Mouse (Mus musculus): ENCODE results near the gene Prrx2. TPM values are rescaled to one million over a fixed set of nuclear protein-coding genes. Genes with fewer than 3 reads are reported as not detected.

Gene Prrx2
- polyA plus RNA-seq, 1 experiment from 2014 or later: 7.1 TPM

Other genes with a start within 250 kb of the Prrx2 start
- 2.3 TPM for gene Cstad, start 239.9 kb upstream of the Prrx2 start, polyA plus RNA-seq (2021)
- gene 1700001O22Rik, start 31.3 kb upstream of the Prrx2 start, polyA plus RNA-seq (2021): 9.9 TPM
- 52.7 TPM for gene Ntmt1, start 27.1 kb upstream of the Prrx2 start, polyA plus RNA-seq (2021)
- gene Asb6, start 4.6 kb upstream of the Prrx2 start, polyA plus RNA-seq (2021): 36.8 TPM
- 0.44 TPM for gene Ptges, start 94.9 kb downstream of the Prrx2 start, polyA plus RNA-seq (2021)
- 65.8 TPM for gene Tor1b, start 118.0 kb downstream of the Prrx2 start, polyA plus RNA-seq (2021)
- 53.1 TPM for gene Tor1a, start 133.0 kb downstream of the Prrx2 start, polyA plus RNA-seq (2021)
- 49.6 TPM for gene BC005624, start 147.2 kb downstream of the Prrx2 start, polyA plus RNA-seq (2021)
- 61.0 TPM for gene Usp20, start 147.3 kb downstream of the Prrx2 start, polyA plus RNA-seq (2021)